12 mouse cellular contexts compared by ENCODE assay signal in the genomic region with DNA sequence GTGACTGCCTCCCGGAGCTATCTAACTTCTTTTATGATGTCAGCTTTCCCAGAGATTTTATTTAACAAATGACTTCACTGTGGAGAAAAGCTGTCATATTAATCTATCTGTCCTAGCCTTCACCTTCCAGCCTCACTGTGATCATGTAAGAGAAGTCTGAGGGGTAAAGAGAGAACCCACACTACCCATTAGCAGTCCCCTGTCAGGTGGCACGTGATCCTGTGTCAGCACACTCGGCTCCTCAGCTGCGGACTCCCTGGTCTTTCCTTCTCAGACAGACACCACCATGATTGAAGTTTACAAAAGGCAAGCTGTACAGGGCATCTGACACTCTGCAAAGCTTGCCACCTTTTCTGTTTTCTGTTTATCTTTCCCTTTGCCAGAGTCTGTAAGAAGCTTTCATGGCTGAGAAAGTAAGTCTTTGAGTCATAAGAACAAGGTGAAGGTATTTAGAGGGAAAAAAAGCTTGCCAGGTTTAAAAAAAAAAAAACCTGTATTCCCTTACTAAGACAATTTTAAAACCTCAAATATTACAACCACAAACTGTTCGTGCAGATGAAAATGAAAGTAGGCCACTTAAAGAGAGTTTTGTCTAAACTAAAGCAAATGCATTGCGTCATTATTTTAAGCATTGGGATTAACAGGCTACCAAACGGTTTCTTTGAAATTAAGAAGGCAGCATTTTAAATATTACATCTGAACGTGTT.
DNase-seq lines count a peak whose midpoint lies in the region; ATAC-seq lines count a peak whose summit lies in the region.
"Had no signal": no experiment of that assay in that cellular context is flagged by ENCODE, and none has a peak within 500 bp of the region (broad histone marks: within the 10 kb centered on the region; RNA-seq: fewer than 3 reads in every experiment).

No protein-coding gene starts in this region.

- H3K9ac ChIP-seq in lung, embryonic 15.5 days: no peak overlapping the region
- H3K9ac ChIP-seq: midbrain, embryonic 15.5 days had no signal

- no peaks in the 10 kb centered on the region for H3K36me3 ChIP-seq in lung, embryonic 15.5 days
- H3K36me3 ChIP-seq in splenic B cell, adult 2 months (ENCODE audit: control insufficient read depth, insufficient read depth, low read length, poor library complexity, severe bottlenecking): no peaks in the 10 kb centered on the region
- H3K36me3 ChIP-seq: midbrain, embryonic 15.5 days had no signal

- H3K4me3 ChIP-seq in lung, embryonic 15.5 days: no peak overlapping the region
- H3K4me3 ChIP-seq: midbrain, embryonic 15.5 days had no signal

- WGBS in lung, embryonic 15.5 days: 25% methylated on average over 8 of the region's 8 CpGs

- peak; percentile 32 for DNase-seq in adrenal gland, adult 2 months
- DNase-seq in adrenal gland, postnatal 14 days: no peak
- no peak for DNase-seq in lung, postnatal 36 days
- peak; percentile 10 for DNase-seq in splenic B cell, adult 2 months (ENCODE audit: low read depth, low spot score)
- DNase-seq in c-Kit-positive CD71-positive TER-119-positive erythroid progenitor cells, embryonic 14.5 days (ENCODE audit: low spot score): no peak
- DNase-seq in T-cell, adult 2 months (ENCODE audit: low spot score): no peak
- DNase-seq: cerebellum, adult 11 months; gastrocnemius, postnatal 14 days; kidney, adult 9 months had no signal

- H3K27me3 ChIP-seq in lung, embryonic 15.5 days: no peaks in the 10 kb centered on the region
- no peaks in the 10 kb centered on the region for H3K27me3 ChIP-seq in splenic B cell, adult 2 months (ENCODE audit: control insufficient read depth, insufficient read depth, low read length, poor library complexity, severe bottlenecking)
- H3K27me3 ChIP-seq: midbrain, embryonic 15.5 days had no signal

- no peak overlapping the region for H3K27ac ChIP-seq in lung, embryonic 15.5 days
- H3K27ac ChIP-seq: midbrain, embryonic 15.5 days had no signal

- peaks cover 26% of the 10 kb centered on the region for H3K4me1 ChIP-seq in lung, embryonic 15.5 days

- no peak for ATAC-seq in lung, embryonic 15.5 days (ENCODE audit: borderline replicate concordance, extremely low read depth, low FRiP score, low TSS enrichment)
- ATAC-seq in inflammation-experienced regulatory T-cells, adult 6 months: peak; percentile 53
- ATAC-seq: midbrain, embryonic 15.5 days had no signal

- peak overlapping the region; percentile 31 for H3K4me2 ChIP-seq in lung, embryonic 15.5 days
- H3K4me2 ChIP-seq: midbrain, embryonic 15.5 days had no signal

- no peaks in the 10 kb centered on the region for H3K9me3 ChIP-seq in lung, embryonic 15.5 days
- H3K9me3 ChIP-seq: midbrain, embryonic 15.5 days had no signal

Comparison
In these comparisons a context has a peak if more than half of its experiments do, and no peak if none do; other contexts are left out.
1. DNase-seq: peak in adrenal gland, adult 2 months (single experiment) and splenic B cell, adult 2 months (single experiment); none in adrenal gland, postnatal 14 days (single experiment), lung, postnatal 36 days (single experiment), c-Kit-positive CD71-positive TER-119-positive erythroid progenitor cells, embryonic 14.5 days (single experiment) and T-cell, adult 2 months (single experiment).